Mouse (Mus musculus): ENCODE data around the gene Tmem14a. TPM values are rescaled to one million over a fixed set of nuclear protein-coding genes. Genes with fewer than 3 reads are reported as not detected.
"Not testable (repeated sequence)": the region's sequence is repeated elsewhere in the genome, so short reads cannot be mapped to it uniquely, and the experiment has no call there.

The Tmem14a gene
- polyA plus RNA-seq (2015; fragmentation: Nextera tagmentation; extraction: Ambion mirVana), result 3.2 and 3.6 TPM in 2 replicates

DNA sequence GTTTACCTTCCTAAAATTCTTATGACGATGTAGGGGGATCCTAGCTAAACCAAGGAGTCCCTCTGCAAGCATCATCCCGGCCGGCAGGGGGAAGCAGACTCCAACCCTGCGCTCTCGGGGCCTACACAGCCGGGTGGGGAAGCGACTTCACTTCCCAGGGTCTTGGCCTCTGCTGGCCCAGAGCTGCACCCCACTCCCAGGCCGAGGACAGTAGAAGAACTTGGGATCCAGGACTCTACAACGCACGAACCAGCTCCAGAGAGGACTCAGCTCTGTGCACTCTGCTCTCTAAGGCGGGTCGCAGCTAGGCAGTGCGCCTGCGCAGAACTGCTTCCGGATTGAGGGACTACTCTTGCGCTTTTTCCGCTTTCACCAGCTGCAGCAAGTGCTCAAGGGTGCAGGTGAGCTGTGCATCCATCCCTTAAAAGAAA lies at the start of gene Tmem14a:
Tmem14a (plus strand) TSS at position 87 of the 431 bp plus-strand sequence.
- Histone ChIP-seq H3K4me2 (peak within 1 kb of the TSS; percentile 78), H3K4me3 (replicated peaks) (peak within 1 kb of the TSS; percentile 68), H3K36me3 (replicated peaks) (no peaks in the 10 kb centered on the region), H3K27ac (replicated peaks) (peak within 1 kb of the TSS; percentile 61; the same call in 1 of the 2 replicates), H3K9ac (peak within 1 kb of the TSS; percentile 69), H3K27me3 (no peaks in the 10 kb centered on the region), H3K4me1 (replicated peaks) (peaks cover 18% of the 10 kb centered on the region), H3K9me3 (replicated peaks) (no peaks in the 10 kb centered on the region)
- peak; percentile 79 for ATAC-seq (ENCODE audit: insufficient read depth)
- under 1% methylated on average over 17 of the region's 17 CpGs for WGBS (ENCODE audit: insufficient replicate concordance)

DNA sequence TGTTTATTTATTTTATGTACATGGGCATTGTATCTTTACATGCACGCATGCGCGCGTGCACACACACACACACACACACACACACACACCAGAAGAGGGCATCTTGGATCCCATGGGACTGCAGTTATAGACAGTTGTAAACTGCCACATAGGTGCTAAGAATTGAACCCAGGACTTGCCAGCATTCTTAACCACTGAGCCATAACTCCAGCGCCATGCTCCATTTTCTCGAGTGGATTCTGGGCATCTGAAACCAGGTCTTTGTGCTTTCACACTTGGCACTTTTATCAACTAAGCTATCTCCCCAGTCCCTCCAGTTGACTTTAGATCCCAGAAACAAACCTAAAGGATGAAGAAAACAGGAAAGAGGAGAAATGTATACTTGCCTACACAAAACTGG lies 33.2 kb upstream of the Tmem14a start:
- Histone ChIP-seq H3K9ac (no peak overlapping the region), H3K36me3 (replicated peaks) (no peaks in the 10 kb centered on the region), H3K27me3 (no peaks in the 10 kb centered on the region), H3K9me3 (replicated peaks) (no peaks in the 10 kb centered on the region), H3K4me1 (replicated peaks) (no peaks in the 10 kb centered on the region), H3K4me2 (no peak overlapping the region), H3K4me3 (replicated peaks) (no peak overlapping the region), H3K27ac (replicated peaks) (no peak overlapping the region)
- no peak for ATAC-seq (ENCODE audit: insufficient read depth)
- 82% methylated on average over 6 of the region's 6 CpGs for WGBS (ENCODE audit: insufficient replicate concordance)

DNA sequence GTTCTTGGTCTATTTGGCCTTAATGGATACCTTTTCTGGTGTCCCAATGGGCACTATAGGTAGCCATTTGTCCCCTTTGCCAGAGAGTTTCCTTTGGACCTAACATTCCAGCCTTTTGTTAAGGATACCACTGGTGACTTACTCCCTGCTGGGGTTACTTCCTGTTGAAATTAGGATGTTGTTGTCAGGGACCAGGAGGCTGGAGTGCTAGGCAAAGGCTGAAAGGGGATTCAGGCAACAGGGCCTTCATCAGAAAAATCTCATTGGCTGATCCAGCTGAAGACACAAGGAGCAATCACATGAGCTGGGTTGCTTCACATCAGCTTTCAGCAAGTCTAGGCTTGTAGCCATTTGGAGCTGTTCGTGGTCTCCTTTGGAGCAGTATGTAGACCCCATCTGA lies 12.1 kb upstream of the Tmem14a start:
- Histone ChIP-seq H3K36me3 (replicated peaks) (no peaks in the 10 kb centered on the region), H3K4me2 (no peak overlapping the region), H3K4me1 (replicated peaks) (no peaks in the 10 kb centered on the region), H3K9ac (no peak overlapping the region), H3K4me3 (replicated peaks) (no peak overlapping the region), H3K27ac (replicated peaks) (no peak overlapping the region), H3K27me3 (no peaks in the 10 kb centered on the region), H3K9me3 (replicated peaks) (no peaks in the 10 kb centered on the region)
- 65% methylated on average over 1 of the region's 1 CpGs for WGBS (ENCODE audit: insufficient replicate concordance)
- ATAC-seq (ENCODE audit: insufficient read depth), result no peak

DNA sequence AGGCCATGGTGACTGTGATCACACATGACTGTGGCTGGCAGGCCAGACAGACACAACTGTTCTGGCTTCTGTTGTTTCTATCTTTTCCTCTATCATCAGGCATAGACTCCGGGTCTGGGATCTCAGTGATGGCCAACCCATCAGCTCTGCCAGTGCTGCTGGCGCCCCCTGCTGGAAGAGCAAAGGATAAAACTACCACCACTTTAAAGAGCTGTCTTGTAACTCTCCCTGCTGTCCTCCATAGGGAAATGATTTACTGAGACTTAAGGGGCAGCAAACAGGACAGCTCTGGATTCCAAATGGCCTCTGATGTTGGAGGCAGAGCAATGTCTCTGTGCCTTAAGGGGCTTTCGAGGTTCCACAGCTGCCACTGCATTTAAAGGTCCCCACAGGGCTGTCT lies 4.8 kb upstream of the Tmem14a start:
- H3K36me3 ChIP-seq (replicated peaks); H3K4me3 ChIP-seq (replicated peaks); H3K4me2 ChIP-seq; H3K9ac ChIP-seq; H3K9me3 ChIP-seq (replicated peaks); ATAC-seq (ENCODE audit: insufficient read depth); H3K27me3 ChIP-seq; H3K4me1 ChIP-seq (replicated peaks); H3K27ac ChIP-seq (replicated peaks): not testable (repeated sequence)
- WGBS (ENCODE audit: insufficient replicate concordance), result 25% methylated on average over 3 of the region's 3 CpGs

DNA sequence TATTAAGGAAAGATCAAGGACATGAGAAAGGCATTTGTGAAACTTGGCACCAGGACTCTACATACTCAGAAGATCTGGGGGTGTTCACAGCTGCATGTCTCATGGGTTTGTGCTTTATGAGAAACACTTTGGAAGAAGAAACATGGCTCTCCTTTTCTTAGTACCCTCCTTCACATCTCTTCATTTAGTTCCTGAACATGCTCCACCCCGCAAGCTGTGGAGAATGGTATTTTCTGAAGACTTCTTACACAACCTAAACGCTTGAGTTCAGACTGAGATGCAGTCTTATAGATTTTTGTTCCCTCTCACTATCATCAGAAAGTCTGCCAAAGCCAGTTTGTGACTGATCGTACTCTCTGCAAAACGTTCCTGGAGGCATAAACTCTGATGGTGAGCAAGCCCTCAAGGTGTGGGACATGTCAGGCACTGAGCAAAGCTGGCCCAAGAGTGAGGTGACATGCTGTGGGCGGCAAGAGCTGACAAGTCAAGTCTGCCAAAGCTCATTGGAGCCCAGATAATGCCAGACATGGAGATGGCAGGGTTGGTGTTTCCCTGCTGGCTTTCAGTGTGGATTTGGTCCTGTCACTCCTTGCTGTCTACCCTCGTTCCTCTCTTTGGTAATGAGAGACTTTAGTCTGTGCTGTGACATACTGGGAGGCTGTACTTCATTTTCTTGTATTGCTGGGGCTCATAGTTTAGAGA lies 4.2 kb upstream of the Tmem14a start:
- not testable (repeated sequence) for H3K4me2 ChIP-seq; H3K9ac ChIP-seq; H3K27ac ChIP-seq (replicated peaks); H3K27me3 ChIP-seq; H3K4me3 ChIP-seq (replicated peaks); H3K36me3 ChIP-seq (replicated peaks); H3K4me1 ChIP-seq (replicated peaks); H3K9me3 ChIP-seq (replicated peaks); ATAC-seq (ENCODE audit: insufficient read depth)
- WGBS (ENCODE audit: insufficient replicate concordance), result 57% methylated on average over 6 of the region's 6 CpGs

DNA sequence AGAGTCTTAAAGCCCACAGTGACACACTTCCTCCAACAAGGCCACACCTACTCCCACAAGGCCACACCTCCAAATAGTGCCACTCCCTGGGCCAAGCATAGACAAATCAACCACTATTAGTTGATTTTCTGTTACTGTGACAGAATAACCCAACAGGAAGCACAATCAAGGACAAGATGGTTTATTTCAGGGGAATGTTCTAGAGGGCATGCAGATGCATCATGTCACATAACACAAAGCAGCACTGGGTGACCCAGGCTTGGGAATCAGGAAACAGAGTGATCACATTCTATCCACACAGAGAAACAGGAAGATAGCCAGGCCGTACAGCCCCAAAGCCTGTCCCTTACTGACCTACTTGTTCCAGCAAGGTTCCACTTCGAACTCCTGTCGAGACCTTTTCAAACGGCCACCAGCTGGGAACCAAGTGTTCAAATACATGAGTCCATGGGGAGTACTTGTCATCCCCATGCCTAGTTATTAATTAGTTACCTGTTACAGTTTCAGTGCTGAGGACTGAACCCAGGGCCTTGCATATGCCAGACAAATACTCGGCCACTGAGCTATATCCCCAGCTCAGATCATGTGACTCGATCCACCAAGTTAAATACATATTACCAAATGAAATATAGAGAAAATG lies 9.5 kb downstream of the Tmem14a start:
- H3K4me3 ChIP-seq (replicated peaks), result no peak overlapping the region
- no peak overlapping the region for H3K4me2 ChIP-seq
- WGBS (ENCODE audit: insufficient replicate concordance), result 77% methylated on average over 6 of the region's 6 CpGs
- no peaks in the 10 kb centered on the region for H3K4me1 ChIP-seq (replicated peaks)
- H3K27me3 ChIP-seq, result no peaks in the 10 kb centered on the region
- no peak for ATAC-seq (ENCODE audit: insufficient read depth)
- H3K36me3 ChIP-seq (replicated peaks), result no peaks in the 10 kb centered on the region
- no peak overlapping the region for H3K9ac ChIP-seq
- no peak overlapping the region for H3K27ac ChIP-seq (replicated peaks)
- H3K9me3 ChIP-seq (replicated peaks), result no peaks in the 10 kb centered on the region

DNA sequence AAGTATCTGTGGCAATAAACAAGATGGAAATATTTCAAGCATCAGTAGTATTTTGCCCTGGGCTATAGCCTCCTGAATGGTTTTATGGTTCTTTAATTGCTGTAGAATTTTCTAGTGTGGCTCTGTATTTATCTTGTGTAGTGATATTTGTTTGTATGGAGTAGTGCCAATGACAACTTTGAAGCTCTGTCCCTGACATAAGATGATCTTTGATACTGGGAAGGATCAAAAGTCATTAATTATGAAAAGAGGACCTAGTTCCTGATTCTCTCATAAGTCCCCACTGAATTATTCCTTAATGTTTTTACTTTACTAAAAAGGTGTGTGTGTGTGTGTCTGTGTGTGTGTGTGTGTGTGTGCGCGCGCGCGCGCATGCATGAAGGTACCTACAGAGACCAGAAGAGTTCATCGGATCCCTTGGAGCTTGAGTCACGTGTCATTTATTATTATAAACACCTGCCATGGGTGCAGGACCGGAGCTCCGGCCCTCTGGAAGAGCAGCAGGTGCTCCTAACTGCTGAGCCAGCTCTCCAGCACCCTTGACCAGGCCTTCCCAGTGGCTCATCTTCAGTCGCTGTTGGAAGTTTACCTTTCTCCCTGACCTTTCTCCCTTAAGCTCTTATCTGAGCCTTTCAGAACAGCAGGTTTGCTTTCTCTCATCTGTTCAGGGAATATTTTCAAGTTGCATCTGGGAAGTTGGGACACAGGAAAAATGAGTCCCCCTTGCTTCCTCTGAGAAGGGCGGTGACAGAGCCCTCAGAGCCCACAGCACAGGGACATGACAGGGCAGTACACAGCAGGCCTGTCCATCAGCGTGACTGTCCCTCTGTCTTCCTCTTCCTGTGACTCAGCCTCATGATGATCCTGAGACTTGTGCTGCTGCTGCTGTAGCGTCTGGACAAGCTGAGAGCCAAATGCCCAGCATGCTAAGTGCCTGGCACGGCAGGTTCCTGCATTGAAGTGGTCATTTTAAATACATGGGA lies 10.7 kb downstream of the Tmem14a start:
- H3K4me1 ChIP-seq (replicated peaks); H3K36me3 ChIP-seq (replicated peaks); H3K27me3 ChIP-seq; H3K4me3 ChIP-seq (replicated peaks); H3K27ac ChIP-seq (replicated peaks); ATAC-seq (ENCODE audit: insufficient read depth); H3K9ac ChIP-seq; H3K9me3 ChIP-seq (replicated peaks); H3K4me2 ChIP-seq: not testable (repeated sequence)
- WGBS (ENCODE audit: insufficient replicate concordance), result 68% methylated on average over 15 of the region's 15 CpGs

DNA sequence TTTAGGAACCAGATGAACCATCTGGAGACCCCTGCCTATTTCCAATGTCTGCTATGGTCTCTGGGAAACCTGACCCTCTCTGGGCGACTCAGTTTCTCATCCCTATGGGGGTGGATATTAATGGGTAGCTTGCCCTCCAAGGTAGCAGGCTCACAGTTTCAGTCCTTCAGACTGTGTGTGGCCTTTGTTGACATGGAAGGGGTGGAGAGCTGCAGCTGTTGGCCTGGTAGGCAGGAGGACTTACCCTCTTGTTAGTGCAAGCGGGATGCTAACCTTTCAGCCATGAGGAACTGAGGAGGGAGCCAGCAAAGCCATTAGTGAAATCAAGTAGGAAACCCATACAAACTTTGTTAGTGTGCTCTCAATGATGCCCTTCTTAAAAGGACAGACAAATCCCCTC lies 12.0 kb downstream of the Tmem14a start:
- Histone ChIP-seq H3K4me1 (replicated peaks) (no peaks in the 10 kb centered on the region), H3K27me3 (no peaks in the 10 kb centered on the region), H3K9me3 (replicated peaks) (no peaks in the 10 kb centered on the region), H3K36me3 (replicated peaks) (no peaks in the 10 kb centered on the region), H3K9ac (no peak overlapping the region), H3K4me3 (replicated peaks) (no peak overlapping the region), H3K4me2 (no peak overlapping the region), H3K27ac (replicated peaks) (no peak overlapping the region)
- 62% methylated on average over 2 of the region's 2 CpGs for WGBS (ENCODE audit: insufficient replicate concordance)
- no peak for ATAC-seq (ENCODE audit: insufficient read depth)

DNA sequence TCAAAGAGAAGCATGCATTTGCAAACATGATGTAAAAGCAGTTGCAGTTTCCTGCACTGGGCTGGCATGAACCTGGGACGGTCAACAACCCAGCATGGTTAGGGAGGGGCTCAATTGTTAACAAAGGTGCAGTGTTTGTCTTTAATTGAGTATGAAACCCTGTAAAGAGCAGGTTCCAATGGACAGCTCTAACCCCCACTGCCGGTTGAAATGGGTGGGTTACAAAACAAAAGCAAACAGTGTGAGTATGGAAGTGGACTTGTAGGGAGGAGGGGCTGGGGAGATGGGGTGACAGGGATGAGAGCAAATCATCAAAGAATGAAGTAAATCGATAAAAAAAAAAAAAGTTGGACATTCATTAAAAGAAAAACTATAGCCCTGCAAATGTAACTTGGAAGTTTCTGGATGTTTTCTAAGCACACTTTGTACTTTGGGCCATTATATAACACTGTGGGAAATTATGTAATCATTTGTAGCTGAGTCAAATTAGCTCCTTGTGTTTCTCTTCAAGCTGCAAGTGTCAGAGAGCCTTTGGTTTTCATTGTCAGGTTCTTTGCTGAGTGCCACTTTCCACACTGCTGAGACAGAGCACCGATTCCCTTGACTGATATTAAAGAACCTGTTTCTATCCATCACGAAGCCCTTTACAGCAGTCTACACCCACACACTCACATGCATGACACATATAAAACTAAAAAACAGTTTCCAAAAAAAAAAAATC lies 13.5 kb downstream of the Tmem14a start:
- no peaks in the 10 kb centered on the region for H3K9me3 ChIP-seq (replicated peaks)
- no peak overlapping the region for H3K4me2 ChIP-seq
- no peaks in the 10 kb centered on the region for H3K4me1 ChIP-seq (replicated peaks)
- no peak overlapping the region for H3K9ac ChIP-seq
- WGBS (ENCODE audit: insufficient replicate concordance), result 51% methylated on average over 5 of the region's 5 CpGs
- H3K36me3 ChIP-seq (replicated peaks), result no peaks in the 10 kb centered on the region
- ATAC-seq (ENCODE audit: insufficient read depth), result peak; percentile 83
- no peaks in the 10 kb centered on the region for H3K27me3 ChIP-seq
- peak overlapping the region; percentile 56 for H3K27ac ChIP-seq (replicated peaks)
- no peak overlapping the region for H3K4me3 ChIP-seq (replicated peaks)

DNA sequence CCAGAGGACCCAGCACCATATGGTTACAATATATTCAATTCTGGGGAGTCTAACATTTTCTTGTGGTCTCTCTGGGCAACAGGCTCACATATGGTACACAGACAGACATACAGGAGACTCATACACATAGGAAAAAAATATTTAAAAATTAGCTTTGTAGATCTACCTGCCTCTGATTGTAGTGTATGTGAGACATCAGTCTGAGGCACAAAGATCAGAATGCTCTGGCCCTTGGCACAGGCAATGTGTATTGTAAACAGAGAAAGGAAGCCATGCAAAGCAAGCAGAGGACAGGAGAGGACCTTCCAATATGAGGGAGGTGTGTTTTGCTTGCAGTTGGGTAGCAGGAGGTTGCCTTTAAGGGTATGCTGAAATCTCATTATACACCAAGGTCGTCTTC lies 14.1 kb downstream of the Tmem14a start:
- Histone ChIP-seq H3K27ac (replicated peaks) (peak overlapping the region; percentile 56), H3K4me2 (no peak overlapping the region), H3K27me3 (no peaks in the 10 kb centered on the region)

More for the DNA sequence above, 14.1 kb downstream of the Tmem14a start:
- H3K36me3 ChIP-seq (replicated peaks), result no peaks in the 10 kb centered on the region
- H3K9me3 ChIP-seq (replicated peaks), result no peaks in the 10 kb centered on the region
- no peaks in the 10 kb centered on the region for H3K4me1 ChIP-seq (replicated peaks)
- no peak overlapping the region for H3K4me3 ChIP-seq (replicated peaks)
- no peak for ATAC-seq (ENCODE audit: insufficient read depth)
- 68% methylated on average over 1 of the region's 1 CpGs for WGBS (ENCODE audit: insufficient replicate concordance)
- no peak overlapping the region for H3K9ac ChIP-seq
